Mouse (Mus musculus) CH12F3 (cell line): ENCODE measurements around the gene Zfyve16.

Experiments used
- in situ Hi-C: fragments of 300-500 bp; cut with MboI; formaldehyde crosslinking; loops from 2 replicates; pipeline ENCODE4 v1.14.3; 2020; ENCODE audit warnings: low sequenced_read_pairs

Zfyve16 gene

DNA sequence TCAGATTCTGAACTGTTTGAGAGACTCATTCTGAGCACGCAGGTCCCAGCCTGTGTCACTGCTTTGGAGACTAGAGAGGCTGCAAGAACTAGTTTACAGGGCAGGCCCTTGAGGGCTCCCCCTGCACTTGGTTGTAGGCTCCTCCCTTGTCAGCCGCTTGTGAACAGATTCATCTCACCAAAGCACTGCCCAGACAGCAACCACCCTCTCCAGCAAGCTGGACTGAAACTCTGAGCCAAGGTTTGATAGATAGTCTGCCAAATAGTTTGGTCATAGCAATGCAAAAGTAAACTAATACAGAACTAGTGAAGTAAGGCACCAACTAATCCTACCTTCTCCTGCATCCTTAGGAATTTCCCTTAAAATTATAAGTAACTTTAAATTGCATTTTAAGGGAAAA is 60.5 kb downstream of the Zfyve16 start:
- in situ Hi-C loops, result no loop called here

DNA sequence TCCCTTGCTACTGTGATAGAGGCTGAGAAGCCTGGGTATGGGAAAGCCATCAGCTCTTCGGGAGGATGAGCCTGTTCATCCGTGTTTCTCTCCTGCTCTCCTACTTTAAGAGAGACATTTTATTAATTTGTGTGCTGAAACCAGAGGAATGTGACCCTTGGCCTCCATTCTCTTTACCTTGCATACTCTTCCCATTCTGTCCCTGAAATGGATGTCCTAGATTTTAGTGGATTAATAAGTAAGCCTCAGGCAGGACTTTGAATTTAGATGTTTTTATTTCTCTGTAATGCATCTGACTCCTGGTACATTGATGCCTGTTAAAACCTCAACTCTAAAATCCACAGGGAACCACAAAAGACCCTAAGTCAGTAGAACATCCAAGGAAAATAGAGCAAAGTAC is 61.3 kb downstream of the Zfyve16 start:
- in situ Hi-C loops, result no loop called here

DNA sequence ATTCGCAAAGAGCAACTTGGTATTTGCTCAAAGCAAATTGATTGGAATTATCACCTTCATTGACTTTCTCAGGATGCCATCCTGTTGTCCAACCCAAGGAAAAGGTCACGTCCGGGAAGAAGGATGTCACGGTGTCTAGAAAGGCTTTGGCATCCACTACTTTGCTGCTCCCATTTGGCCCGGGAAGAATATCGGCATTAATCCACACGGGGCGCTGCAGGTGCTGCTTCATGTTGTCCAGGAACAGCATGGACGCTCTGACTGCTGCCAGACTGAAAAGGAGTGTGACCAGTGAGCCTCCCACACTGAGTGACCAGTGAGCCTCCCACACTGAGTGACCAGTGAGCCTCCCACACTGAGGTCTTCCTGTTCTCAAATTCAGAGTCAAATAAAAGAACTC is 62.8 kb downstream of the Zfyve16 start:
- in situ Hi-C loops, result no loop called here

DNA sequence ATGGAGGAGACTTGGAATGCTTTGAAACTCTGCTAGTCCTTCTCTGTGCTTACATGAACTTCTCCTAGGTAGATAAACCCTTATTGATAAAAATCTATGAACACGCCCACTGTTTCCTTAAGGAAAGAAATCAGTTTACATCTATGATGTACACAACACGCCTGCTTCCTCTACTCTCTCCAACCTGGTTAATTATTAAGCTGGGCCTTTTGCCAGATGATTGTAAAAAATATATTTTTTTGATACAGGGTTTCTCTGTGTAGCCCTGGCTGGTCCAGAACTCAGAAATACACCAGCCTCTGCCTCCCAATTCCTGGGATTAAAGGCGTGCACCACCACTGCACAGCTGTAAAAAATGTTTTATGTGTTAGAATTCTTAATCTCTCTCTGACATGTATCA is 66.0 kb downstream of the Zfyve16 start:
- in situ Hi-C loops, result no loop called here

DNA sequence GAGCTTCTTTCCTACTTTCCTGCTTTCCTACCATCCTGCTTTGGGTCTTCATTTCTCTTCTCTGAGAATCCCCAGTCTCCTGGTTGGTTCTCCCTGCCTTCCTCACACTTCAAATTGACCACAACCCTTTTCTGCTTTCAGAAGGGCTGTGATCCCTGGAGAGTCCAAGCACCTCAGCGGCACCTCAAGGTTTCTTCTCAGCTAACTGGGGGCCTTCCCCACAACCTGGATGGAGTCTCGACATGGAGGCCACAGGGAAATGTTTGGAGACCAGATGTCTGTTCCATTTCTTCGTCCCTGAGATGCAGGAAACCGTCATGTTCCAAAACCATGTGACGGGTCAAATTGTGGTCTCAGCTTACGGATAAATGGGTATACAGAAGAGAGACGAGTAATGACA is 83.8 kb downstream of the Zfyve16 start:
- in situ Hi-C loops, result no loop called here

DNA sequence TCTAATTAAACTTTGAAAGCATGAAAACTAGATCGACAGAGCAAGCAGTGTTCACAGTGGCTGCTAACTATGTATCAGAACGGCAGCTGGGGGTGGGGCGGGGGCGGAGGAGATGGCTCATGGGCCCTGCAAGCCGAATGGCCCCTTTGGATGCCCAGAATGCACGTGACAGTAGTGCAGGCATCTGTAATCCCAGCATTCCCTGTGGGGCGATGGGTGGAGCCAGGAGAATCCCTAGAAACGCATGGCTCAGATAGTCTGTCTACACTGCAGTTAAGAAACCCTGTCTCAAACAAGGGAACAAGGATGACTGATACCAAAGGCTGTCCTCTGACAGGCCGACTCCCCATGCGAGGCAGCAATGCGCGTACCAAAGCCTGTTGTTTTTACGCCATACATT is 90.4 kb downstream of the Zfyve16 start:
- in situ Hi-C loops, result no loop called here

DNA sequence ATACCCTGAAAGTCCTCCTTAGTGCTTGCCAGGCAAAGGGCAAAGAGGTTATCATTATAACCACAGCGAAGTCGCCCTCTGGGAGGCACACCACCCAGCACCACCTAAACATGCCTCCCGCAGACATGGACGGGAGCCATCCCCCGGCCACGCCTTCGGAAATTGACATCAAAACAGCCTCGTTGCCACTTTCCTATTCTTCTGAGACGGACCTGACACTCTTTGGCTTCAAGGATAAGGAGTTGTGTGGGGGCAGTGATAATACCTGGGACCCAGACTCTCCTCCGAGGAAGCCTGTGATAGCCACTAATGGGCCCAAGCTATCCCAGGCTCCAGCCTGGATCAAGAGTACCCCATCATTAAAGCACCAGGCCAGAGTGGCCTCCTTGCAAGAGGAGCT is 92.0 kb downstream of the Zfyve16 start:
- in situ Hi-C loops, result no loop called here
